8 mouse cellular contexts compared by ENCODE assay signal in genomic region chr10:42274712-42275400, GRCm38 (mm10). TPM values are rescaled to one million over a fixed set of nuclear protein-coding genes. Genes with fewer than 3 reads are reported as not detected.
A peak's percentile ranks its signal among the peaks of the same experiment; 100 is the strongest.
DNase-seq lines count a peak whose midpoint lies in the region; ATAC-seq lines count a peak whose summit lies in the region.

No protein-coding gene starts in this region.

- no peak for ATAC-seq in neural tube, embryonic 11.5 days (ENCODE audit: insufficient read depth, low FRiP score, low TSS enrichment)
- ATAC-seq in heart, embryonic 13.5 days (ENCODE audit: extremely low read depth, insufficient number of reproducible peaks, low FRiP score, low TSS enrichment), result no peak
- no peak for ATAC-seq in midbrain, embryonic 13.5 days
- ATAC-seq in granulocyte monocyte progenitor cell, adult 5-6 weeks (replicated peaks; ENCODE audit: poor library complexity, severe bottlenecking), result no peak

- H3K9ac ChIP-seq in neural tube, embryonic 11.5 days (ENCODE audit: low read length), result peak overlapping the region; percentile 71
- peak overlapping the region; percentile 95 for H3K9ac ChIP-seq in heart, embryonic 13.5 days
- peak overlapping the region; percentile 74 for H3K9ac ChIP-seq in midbrain, embryonic 13.5 days (replicated peaks)

- H3K36me3 ChIP-seq in neural tube, embryonic 11.5 days (ENCODE audit: control insufficient read depth, insufficient read depth, low read length), result no peaks in the 10 kb centered on the region
- H3K36me3 ChIP-seq in heart, embryonic 13.5 days, result peaks cover 10% of the 10 kb centered on the region
- H3K36me3 ChIP-seq in midbrain, embryonic 13.5 days, result no peaks in the 10 kb centered on the region

- DNase-seq in neural tube, embryonic 11.5 days (ENCODE audit: low spot score), result peak; percentile 24
- DNase-seq in neural tube, embryonic 10.5 days (ENCODE audit: extremely low spot score, low spot score), result no peak
- DNase-seq in cerebellum, postnatal 14 days, result peak; percentile 62 to 66
- peak; percentile 19 for DNase-seq in layer of hippocampus, adult 9-11 months
- DNase-seq in testis, postnatal 10 days (ENCODE audit: low spot score), result peak; percentile 58

- 0 out of 2 replicates have a peak, but pooled peaks cover 3% of the 10 kb centered on the region for H3K27me3 ChIP-seq in neural tube, embryonic 11.5 days (ENCODE audit: control insufficient read depth, insufficient read depth, low read length)
- H3K27me3 ChIP-seq in heart, embryonic 13.5 days (replicated peaks), result no peaks in the 10 kb centered on the region
- H3K27me3 ChIP-seq in midbrain, embryonic 13.5 days, result peaks cover 28% of the 10 kb centered on the region

- H3K4me1 ChIP-seq in neural tube, embryonic 11.5 days (ENCODE audit: control insufficient read depth, insufficient read depth, low read length), result peaks cover 18% of the 10 kb centered on the region
- peaks cover 54% of the 10 kb centered on the region for H3K4me1 ChIP-seq in heart, embryonic 13.5 days
- peaks cover 35% of the 10 kb centered on the region for H3K4me1 ChIP-seq in midbrain, embryonic 13.5 days (replicated peaks)

- WGBS in neural tube, embryonic 11.5 days, result under 1% methylated on average over 65 of the region's 65 CpGs
- WGBS in heart, embryonic 13.5 days, result 1% methylated on average over 65 of the region's 65 CpGs
- WGBS in midbrain, embryonic 13.5 days, result 1% methylated on average over 65 of the region's 65 CpGs

- H3K4me3 ChIP-seq in neural tube, embryonic 11.5 days (ENCODE audit: low read depth, low read length), result peak overlapping the region; percentile 66
- peak overlapping the region; percentile 69 for H3K4me3 ChIP-seq in heart, embryonic 13.5 days
- peak overlapping the region; percentile 62 for H3K4me3 ChIP-seq in midbrain, embryonic 13.5 days (replicated peaks)

- H3K4me2 ChIP-seq in neural tube, embryonic 11.5 days (ENCODE audit: low read depth), result peak overlapping the region; percentile 99
- H3K4me2 ChIP-seq in heart, embryonic 13.5 days, result peak overlapping the region; percentile 99
- peak overlapping the region; percentile 97 for H3K4me2 ChIP-seq in midbrain, embryonic 13.5 days (replicated peaks)

- H3K9me3 ChIP-seq in neural tube, embryonic 11.5 days (ENCODE audit: control insufficient read depth, low read length), result no peaks in the 10 kb centered on the region
- no peaks in the 10 kb centered on the region for H3K9me3 ChIP-seq in heart, embryonic 13.5 days
- H3K9me3 ChIP-seq in midbrain, embryonic 13.5 days, result no peaks in the 10 kb centered on the region

- H3K27ac ChIP-seq in neural tube, embryonic 11.5 days (ENCODE audit: low read depth, low read length), result no peak overlapping the region
- H3K27ac ChIP-seq in heart, embryonic 13.5 days (replicated peaks), result peak overlapping the region; percentile 99
- H3K27ac ChIP-seq in midbrain, embryonic 13.5 days, result no peak overlapping the region

RNA-seq across cellular contexts. Expression of gene Foxo3, which starts 1.7 kb away (rescaled TPM):
- 3.9 and 4.9 TPM in 2 replicates for polyA plus RNA-seq in neural tube, embryonic 11.5 days (2014; fragmentation: Nextera tagmentation; extraction: Ambion mirVana)
- 4.4 and 4.8 TPM in 2 replicates for polyA plus RNA-seq in heart, embryonic 13.5 days (2015; fragmentation: Nextera tagmentation; extraction: Ambion mirVana)
- polyA plus RNA-seq in midbrain, embryonic 13.5 days (2015; fragmentation: Nextera tagmentation; extraction: Ambion mirVana), result 3.5 TPM in 2 replicates
- 15.7 and 20.5 TPM in 2 replicates for total RNA-seq in granulocyte monocyte progenitor cell, adult 5-6 weeks (2014; fragmentation: Nextera tagmentation)
- total RNA-seq in granulocyte monocyte progenitor cell, adult 5-6 weeks (2017), result 23.3 and 25.3 TPM in 2 replicates
